Mouse (Mus musculus): ENCODE results near the gene Tcp11l2.

Tcp11l2 gene

DNA sequence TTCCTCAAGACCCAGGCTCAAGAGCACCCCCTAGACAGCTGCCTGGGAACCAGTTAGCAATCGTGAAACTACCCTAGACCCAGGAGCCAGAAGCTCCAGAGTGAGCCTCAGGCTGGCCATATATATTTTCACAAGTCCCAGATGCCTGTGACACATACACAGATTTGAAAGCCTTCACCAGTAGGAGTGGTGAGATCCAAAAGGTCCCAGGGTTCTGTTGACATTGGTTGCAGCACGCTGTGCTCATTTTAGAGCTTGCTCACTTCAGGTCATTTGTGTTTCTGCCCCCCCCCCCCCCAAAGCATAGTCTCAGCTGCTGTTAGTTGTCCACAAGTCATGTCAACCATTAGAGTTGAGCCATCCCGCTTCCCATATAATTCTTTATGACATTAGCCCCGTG, 77.6 kb downstream of the Tcp11l2 start:
- WGBS = 93% methylated on average over 4 of the region's 4 CpGs

DNA sequence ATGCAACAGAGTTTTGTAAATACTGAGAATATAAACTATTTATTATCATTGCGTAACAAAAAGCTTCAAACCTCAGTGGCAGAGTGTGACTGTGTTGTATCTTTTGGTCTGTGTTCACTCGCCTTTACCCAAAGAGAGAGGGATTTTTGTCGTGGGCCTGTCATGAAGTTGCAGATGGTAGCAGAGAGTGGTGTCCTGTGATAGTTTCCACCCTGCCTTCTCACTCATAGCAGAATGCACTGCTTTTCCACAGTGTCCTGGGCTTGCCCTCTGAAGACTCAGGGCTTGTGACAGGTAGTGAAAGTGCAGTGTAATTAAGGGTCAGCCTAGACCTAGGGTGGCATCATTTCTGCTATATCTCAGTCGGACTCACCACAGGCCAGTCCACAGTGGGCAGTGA, 78.3 kb downstream of the Tcp11l2 start:
- 94% methylated on average over 4 of the region's 4 CpGs for WGBS

DNA sequence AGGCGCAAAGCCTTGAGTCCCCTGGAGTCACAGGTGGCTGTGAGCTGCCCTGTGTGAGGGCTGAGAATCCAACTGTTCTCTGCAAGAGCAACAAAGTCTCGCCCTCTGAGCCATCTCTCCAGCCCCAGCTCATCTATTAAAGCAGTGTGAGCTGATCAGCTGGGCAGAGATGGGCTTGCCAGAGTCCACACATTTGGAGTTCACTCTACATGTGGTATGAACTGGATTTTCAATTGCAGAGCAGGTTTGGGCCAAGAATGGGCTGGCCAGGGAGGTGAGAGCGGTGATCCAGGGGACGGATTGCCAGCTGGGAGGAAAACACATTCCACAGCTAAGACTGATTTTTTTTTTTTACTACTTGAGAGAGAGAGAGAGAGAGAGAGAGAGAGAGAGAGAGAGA, 80.2 kb downstream of the Tcp11l2 start:
- 81% methylated on average over 4 of the region's 4 CpGs for WGBS

DNA sequence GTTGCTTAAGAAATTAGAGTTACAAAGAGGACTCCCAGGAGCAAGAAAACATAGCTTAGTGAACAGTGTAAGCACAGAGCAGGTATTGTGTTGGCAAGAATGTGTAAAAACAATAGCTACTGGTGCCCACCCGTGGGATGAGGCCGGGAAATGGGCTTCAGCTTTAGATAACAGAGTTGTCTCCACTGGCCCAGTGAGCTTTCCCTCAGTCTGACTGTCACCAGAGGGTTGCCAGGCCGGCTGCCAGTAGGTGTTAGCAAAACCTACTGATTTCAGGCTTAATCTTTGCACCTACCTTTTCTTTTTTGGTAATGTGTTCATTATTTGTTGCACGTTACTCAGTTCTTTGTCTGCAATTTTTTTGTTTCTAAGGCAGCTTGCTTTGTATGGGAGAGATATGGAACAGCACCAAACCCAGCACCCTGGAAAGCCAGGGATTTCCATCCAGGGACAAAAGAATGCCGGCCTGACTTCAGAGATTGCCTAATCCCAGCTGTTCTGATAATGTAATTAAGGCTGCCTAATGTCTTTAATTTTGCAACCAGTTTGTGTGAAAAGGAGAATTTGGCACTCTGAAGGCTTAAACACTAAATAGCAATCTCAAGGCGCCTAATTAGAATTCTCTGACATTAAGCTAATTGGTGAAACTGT, 81.1 kb downstream of the Tcp11l2 start:
- 67% methylated on average over 6 of the region's 6 CpGs for WGBS

DNA sequence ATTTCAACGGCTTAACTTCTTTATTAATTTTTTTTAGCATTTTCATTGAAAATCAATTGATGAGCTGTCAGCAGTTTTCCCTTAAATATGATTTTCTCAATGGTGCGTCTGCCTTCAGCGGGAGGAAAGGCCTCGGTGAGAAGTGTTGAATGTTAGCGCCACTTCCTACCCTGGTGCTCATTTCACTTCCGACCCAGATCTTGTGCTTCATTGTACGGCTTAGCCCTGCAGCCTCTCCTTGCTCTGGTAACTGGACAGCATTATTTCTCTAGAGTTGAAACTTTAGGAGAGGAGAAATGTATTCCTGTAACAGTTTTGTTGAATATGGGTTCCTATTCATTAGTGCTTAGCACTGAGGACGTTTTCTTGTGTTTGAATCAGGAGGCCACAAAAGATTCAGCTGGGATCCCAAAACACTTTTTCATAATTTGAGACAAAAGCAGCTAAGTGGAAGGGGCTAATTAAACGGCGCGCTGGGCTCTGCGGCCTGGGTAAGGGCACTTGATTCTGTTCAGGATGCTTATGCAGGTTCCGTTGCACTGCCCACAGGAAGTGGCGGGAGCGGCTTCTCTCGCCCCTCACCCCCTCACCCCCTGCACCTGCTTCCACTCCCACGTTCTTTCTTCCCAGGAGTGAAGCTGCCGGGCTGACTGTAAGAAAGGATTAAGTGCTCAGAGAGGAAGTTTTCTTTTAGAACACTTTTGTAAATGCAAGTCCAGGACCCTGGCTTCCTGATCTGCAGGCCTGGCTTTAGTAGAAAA, 81.8 kb downstream of the Tcp11l2 start:
- 67% methylated on average over 18 of the region's 18 CpGs for WGBS

DNA sequence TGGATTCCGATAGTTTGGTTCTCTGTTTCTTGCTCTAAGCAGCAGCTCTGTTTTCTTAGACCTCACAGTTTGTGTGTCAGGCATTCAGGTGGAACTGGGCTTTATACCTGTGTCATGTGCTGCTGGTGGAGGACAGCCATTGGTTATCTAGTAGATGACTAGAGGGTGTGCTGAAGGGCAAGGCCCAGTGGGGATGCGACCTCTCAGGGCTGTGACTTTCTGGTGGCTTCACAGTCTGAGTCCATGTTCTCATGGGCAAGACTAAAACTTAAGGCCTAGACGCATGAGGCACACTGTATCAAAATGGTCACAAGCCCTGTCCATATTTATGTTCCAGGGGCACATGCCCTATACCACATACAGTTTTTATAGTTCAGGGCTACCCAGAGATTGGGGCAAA, 82.9 kb downstream of the Tcp11l2 start:
- 96% methylated on average over 3 of the region's 3 CpGs for WGBS

DNA sequence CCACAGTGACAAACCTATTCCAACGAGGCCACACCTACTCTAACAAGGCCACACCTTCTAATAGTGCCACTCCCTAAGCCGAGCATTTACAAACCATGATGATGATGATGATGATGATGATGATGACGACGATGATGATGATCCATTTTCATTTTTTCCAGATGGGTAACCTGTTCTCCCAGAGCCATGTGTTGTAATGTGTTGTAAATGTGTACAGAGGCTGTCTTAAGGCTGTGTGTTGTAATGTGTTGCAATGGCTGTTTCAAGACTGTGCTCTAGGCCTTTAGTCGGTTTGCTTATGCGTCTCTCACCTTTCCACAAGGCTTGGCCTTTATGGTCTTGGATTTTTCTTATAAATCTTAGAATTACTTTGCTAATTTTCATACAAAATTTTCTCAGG, 85.7 kb downstream of the Tcp11l2 start:
- 97% methylated on average over 6 of the region's 6 CpGs for WGBS

Measured in cerebral cortex, adult 2 months (tissue).